Mouse (Mus musculus) adrenal gland, adult 8-10 months (tissue): ENCODE results near the gene Adcy9. TPM values are rescaled to one million over a fixed set of nuclear protein-coding genes. Genes with fewer than 3 reads are reported as not detected.
"Not testable (repeated sequence)": the region's sequence is repeated elsewhere in the genome, so short reads cannot be mapped to it uniquely, and the experiment has no call there.

Source experiments
- DNase-seq: peaks from one replicate; pipeline ENCODE4 v3.0.0; 2022
- total RNA-seq, 4 experiments: library from RNA; stranded (reverse); gene quantifications; 2 replicates each; pipeline ENCODE4 v1.2.4; 2022

Adcy9 gene
- total RNA-seq, 4 experiments from 2014 or later: 62.8 to 84.2 (median 72.6) TPM

DNA sequence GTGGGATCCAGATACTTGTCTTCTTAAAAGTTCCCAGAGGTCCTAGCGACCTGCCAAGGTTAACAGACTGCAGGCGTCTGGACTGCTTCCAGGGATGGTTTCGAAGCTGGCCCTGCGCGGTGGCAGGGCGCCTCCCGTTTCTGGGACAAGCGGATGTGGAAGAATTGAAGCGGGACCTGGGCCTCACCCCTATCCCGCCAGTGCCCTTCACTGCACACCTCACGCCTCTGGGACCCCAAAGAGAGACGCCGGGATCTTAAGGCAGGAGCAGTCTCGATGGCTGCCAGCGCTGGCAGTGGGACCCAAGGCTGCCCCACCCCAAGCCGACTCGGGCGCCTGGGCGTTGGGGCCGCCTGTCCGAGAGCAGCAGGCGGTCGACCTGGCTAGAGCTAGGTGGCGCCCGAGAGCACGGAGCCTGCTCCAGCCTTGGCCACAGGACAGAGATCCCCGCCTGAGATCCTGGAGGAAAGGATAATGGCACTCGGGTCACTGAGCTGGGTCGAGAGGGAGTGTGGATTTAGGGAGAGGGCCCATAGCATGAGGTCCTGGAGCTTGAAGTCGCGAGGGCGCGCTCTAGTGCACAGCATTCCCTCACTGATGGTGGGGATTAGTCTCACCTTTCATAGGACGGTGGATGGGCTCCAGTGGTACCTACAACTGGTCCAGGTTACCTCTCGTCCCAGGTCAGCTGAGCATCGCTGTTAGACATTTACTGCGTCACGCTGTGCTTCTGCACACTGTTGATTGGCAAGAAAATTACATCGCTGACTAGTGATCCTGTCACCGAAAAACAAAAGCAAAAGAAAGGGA lies 152.2 kb downstream of the Adcy9 start:
- peak; percentile 66 for DNase-seq

DNA sequence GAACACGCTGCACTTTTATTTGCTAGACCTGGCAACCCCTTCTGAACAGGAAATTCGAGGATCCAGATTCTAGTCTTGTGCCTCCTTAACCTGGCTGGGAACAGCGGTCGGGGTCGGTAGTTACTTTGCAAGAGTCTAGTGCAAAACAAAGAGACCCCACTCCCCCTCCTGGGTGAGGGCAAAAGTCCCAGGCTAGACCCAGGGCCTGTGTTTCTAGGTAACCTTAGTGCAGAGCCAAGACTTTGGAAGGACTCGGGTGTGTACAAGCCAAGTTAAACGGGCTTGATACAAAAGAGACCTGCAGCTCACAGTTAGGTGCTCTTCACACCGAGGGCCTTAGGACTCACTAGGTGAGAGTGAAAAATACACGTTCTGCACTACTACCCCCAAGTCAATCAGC lies 152.8 kb downstream of the Adcy9 start:
- no peak for DNase-seq

DNA sequence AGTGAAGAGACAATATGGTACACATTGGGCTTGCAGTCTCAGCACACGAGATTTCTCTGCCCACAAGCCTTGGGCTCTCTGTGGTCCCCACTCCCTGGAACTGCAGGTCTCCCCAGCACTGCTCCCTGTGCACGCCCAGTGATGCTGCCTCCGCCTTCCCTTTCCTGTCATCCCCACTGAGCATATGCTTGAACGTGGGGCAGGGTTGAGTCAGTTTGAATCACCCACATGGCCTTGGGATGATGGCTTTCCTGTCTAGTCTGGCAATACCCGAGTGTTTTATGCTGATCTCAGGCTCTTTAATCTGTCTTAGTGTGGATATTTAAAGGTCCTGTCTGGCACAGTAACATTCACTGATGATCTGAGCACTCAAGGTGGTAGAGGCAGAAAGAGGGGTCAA lies 154.9 kb downstream of the Adcy9 start:
- peak; percentile 69 for DNase-seq

DNA sequence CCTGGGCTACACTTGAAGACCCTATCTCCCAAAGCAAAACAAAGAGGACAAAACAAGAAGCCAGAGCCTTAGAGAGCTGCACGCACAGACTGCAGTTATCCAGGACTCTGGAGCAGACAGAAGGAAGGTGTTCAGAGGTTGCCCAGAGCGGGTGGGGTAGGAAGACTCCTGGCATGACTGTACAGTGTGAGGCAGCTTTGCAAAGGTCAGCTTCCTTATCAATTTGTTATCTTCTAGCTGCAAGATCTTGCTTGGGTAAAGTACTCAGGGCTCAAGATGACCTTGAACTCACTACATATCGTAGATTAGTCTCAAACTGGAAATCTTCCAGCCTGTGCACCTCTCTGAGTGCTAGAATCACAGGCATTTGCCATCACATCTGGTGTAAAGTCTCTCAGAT lies 156.8 kb downstream of the Adcy9 start:
- no peak for DNase-seq

DNA sequence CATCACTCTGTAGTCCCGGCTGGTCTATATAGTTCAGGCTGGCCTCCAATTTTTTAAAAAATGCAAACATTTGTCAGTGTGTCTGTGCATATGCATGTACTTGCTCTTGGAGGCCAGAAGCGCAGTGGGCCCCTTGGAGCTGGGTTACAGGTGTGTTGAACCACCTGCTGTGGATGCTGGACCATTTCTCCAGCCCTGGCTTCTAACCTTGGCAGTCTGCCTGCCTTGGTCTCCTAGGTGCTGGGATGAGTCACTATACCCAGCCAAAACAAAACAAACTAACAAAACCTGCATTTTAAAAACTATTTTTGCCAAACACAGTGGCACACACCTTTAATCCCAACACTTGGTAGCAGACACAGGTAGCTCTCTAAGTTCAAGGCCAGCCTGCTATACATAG lies 162.8 kb downstream of the Adcy9 start:
- DNase-seq: no peak

DNA sequence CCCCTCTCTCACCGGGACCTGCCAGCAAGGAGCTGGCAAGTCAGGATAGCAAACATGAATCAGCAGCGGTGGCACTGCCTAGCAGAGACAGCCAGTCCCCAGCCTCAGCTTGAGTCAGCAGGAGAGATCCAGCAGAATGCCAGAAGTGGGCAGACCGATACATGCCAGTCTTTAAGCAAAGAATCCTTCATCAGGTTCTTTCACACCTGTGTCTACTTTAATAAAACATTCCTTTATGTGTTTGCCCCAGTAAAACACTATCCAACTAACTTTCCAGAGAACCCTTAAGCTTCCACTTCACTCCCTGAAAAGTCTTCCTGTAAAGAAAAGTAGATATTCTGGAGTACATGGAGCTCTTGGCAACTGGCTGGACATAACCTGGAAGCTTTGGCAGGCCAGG lies 171.5 kb downstream of the Adcy9 start:
- DNase-seq: no peak

DNA sequence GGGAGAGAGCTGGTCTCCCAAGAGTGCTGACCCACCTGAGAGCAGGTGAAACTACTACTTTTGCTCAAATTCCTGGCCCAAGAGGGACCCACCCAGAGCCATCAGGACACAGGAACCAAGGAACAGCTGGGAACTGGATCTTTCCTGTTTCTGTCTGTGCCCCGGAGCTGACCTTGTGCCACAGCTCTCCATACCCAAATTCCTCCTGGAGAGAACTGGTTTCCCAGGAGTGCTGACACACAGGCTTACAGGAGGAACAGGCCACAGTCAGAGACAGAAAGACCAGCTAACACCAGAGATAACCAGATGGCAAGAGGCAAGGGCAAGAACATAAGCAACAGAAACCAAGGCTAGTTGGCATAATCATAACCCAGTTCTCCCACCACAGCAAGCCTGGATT lies 175.1 kb downstream of the Adcy9 start:
- DNase-seq: not testable (repeated sequence)

Other genes starting within 250 kb of the Adcy9 start
- gene Crebbp, start 206.5 kb downstream of the Adcy9 start, total RNA-seq: 10 to 100 TPM; 47.8 to 76.1 (median 57.0) TPM
- 10 to 100 TPM in 1 of 4 experiments, 1 to 10 TPM in 3; 5.5 to 10.2 (median 5.9) TPM for gene Srl, start 121.3 kb upstream of the Adcy9 start, total RNA-seq
- gene Tfap4, start 139.4 kb upstream of the Adcy9 start, total RNA-seq: 10 to 100 TPM in 1 of 4 experiments, 1 to 10 TPM in 3; 6.1 to 10.8 (median 7.6) TPM
- gene Glis2, start 174.2 kb upstream of the Adcy9 start, total RNA-seq: 10 to 100 TPM; 14.6 to 28.9 (median 23.8) TPM
- gene Pam16, start 204.5 kb upstream of the Adcy9 start, total RNA-seq: 100 to 1,000 TPM in 2 of 4 experiments, 10 to 100 TPM in 2; 81.7 to 124 (median 102) TPM
- gene Vasn, start 219.4 kb upstream of the Adcy9 start, total RNA-seq: 10 to 100 TPM; 10.1 to 16.9 (median 11.1) TPM
- gene Dnaja3, start 219.5 kb upstream of the Adcy9 start, total RNA-seq: 100 to 1,000 TPM; 107 to 132 (median 117) TPM